In genomic region chr14:54426003-54426688, GRCm38 (mm10) we compare ENCODE assay signal across 7 mouse cellular contexts. TPM values are rescaled to one million over a fixed set of nuclear protein-coding genes. Genes with fewer than 3 reads are reported as not detected.
DNase-seq lines count a peak whose midpoint lies in the region; ATAC-seq and TF ChIP-seq lines count a peak whose summit lies in the region.

No protein-coding gene starts in this region.

- no peak for TF ChIP-seq POLR2A in thymus, adult 2 months (IDR thresholded peaks at IDR 0.05; ENCODE audit: control insufficient read depth, extremely low read depth, insufficient read depth, low read length, poor library complexity)

- intact Hi-C loops in gastrocnemius, postnatal 14 days (cut with DNase I; ENCODE audit: low total_unique reads) = no loop called here

- H3K36me3 ChIP-seq in thymus, adult 2 months (ENCODE audit: control insufficient read depth, insufficient read depth, low read length) = no peaks in the 10 kb centered on the region
- H3K36me3 ChIP-seq in forebrain, embryonic 11.5 days (ENCODE audit: control insufficient read depth, insufficient read depth, low read length) = no peaks in the 10 kb centered on the region
- H3K36me3 ChIP-seq in liver, embryonic 12.5 days = peaks cover 19% of the 10 kb centered on the region
- H3K36me3 ChIP-seq in stomach, postnatal 0 days (ENCODE audit: control insufficient read depth, insufficient read depth, low read length) = no peaks in the 10 kb centered on the region

- WGBS in thymus, adult 2 months = 28% methylated on average over 14 of the region's 14 CpGs
- 34% methylated on average over 14 of the region's 14 CpGs for WGBS in forebrain, embryonic 11.5 days
- 28% methylated on average over 14 of the region's 14 CpGs for WGBS in liver, embryonic 12.5 days (ENCODE audit: insufficient replicate concordance)
- 32% methylated on average over 14 of the region's 14 CpGs for WGBS in stomach, postnatal 0 days

- peaks cover 7% of the 10 kb centered on the region for H3K4me1 ChIP-seq in thymus, adult 2 months (replicated peaks; ENCODE audit: control insufficient read depth, insufficient read depth, low read length)
- peaks cover 11% of the 10 kb centered on the region for H3K4me1 ChIP-seq in forebrain, embryonic 11.5 days (replicated peaks; ENCODE audit: control insufficient read depth, insufficient read depth, low read length)
- H3K4me1 ChIP-seq in liver, embryonic 12.5 days = peaks cover 69% of the 10 kb centered on the region
- peaks cover 11% of the 10 kb centered on the region for H3K4me1 ChIP-seq in stomach, postnatal 0 days (replicated peaks; ENCODE audit: control insufficient read depth, insufficient read depth)

- H3K4me2 ChIP-seq in forebrain, embryonic 11.5 days (ENCODE audit: low read depth, low read length, severe bottlenecking) = peak overlapping the region; percentile 67
- peak overlapping the region; percentile 86 for H3K4me2 ChIP-seq in liver, embryonic 12.5 days
- H3K4me2 ChIP-seq in stomach, postnatal 0 days (replicated peaks; ENCODE audit: low read depth) = peak overlapping the region; percentile 71

- peak overlapping the region; percentile 90 for H3K9ac ChIP-seq in forebrain, embryonic 11.5 days (ENCODE audit: low read length)
- peak overlapping the region; percentile 84 for H3K9ac ChIP-seq in liver, embryonic 12.5 days
- H3K9ac ChIP-seq in stomach, postnatal 0 days (ENCODE audit: low read length) = peak overlapping the region; percentile 91

- H3K27ac ChIP-seq in thymus, adult 2 months (ENCODE audit: control insufficient read depth, insufficient read depth, low read length) = peak overlapping the region; percentile 63
- peak overlapping the region; percentile 75 for H3K27ac ChIP-seq in forebrain, embryonic 11.5 days (ENCODE audit: low read depth, low read length)
- peak overlapping the region; percentile 88 for H3K27ac ChIP-seq in liver, embryonic 12.5 days
- peak overlapping the region; percentile 88 for H3K27ac ChIP-seq in stomach, postnatal 0 days (replicated peaks)

- H3K4me3 ChIP-seq in thymus, adult 2 months (ENCODE audit: control insufficient read depth, insufficient read depth, low read length) = peak overlapping the region; percentile 56
- peak overlapping the region; percentile 88 for H3K4me3 ChIP-seq in forebrain, embryonic 11.5 days (ENCODE audit: low read depth, low read length)
- peak overlapping the region; percentile 86 for H3K4me3 ChIP-seq in liver, embryonic 12.5 days
- H3K4me3 ChIP-seq in stomach, postnatal 0 days (ENCODE audit: low read depth, low read length) = peak overlapping the region; percentile 95

- no peaks in the 10 kb centered on the region for H3K27me3 ChIP-seq in thymus, adult 2 months (ENCODE audit: control insufficient read depth, insufficient read depth, low read length)
- no peaks in the 10 kb centered on the region for H3K27me3 ChIP-seq in forebrain, embryonic 11.5 days (ENCODE audit: control insufficient read depth, insufficient read depth, low read length)
- peaks cover 17% of the 10 kb centered on the region for H3K27me3 ChIP-seq in liver, embryonic 12.5 days (replicated peaks)
- H3K27me3 ChIP-seq in stomach, postnatal 0 days (ENCODE audit: control insufficient read depth, insufficient read depth, low read length) = no peaks in the 10 kb centered on the region

- no peak for TF ChIP-seq CTCF in thymus, adult 2 months (IDR thresholded peaks at IDR 0.05; ENCODE audit: borderline replicate concordance, control insufficient read depth, extremely low read depth, insufficient read depth, low read length, poor library complexity)
- no peak for TF ChIP-seq CTCF in stomach, postnatal 0 days (IDR thresholded peaks at IDR 0.05; ENCODE audit: low read depth)

- no peaks in the 10 kb centered on the region for H3K9me3 ChIP-seq in forebrain, embryonic 11.5 days (ENCODE audit: control insufficient read depth, low read length)
- H3K9me3 ChIP-seq in liver, embryonic 12.5 days (replicated peaks) = no peaks in the 10 kb centered on the region
- no peaks in the 10 kb centered on the region for H3K9me3 ChIP-seq in stomach, postnatal 0 days (ENCODE audit: control insufficient read depth, low read length)

- no peak for DNase-seq in thymus, adult 2 months
- no peak for DNase-seq in thymus, adult 18-20 months
- DNase-seq in forebrain, embryonic 11.5 days (ENCODE audit: low spot score) = no peak
- DNase-seq in stomach, postnatal 0 days (ENCODE audit: low spot score) = no peak
- DNase-seq in gastrocnemius, postnatal 14 days = no peak
- no peak for DNase-seq in adrenal gland, adult 8-10 months

- TF ChIP-seq EP300 in stomach, postnatal 0 days (optimal IDR thresholded peaks at IDR 0.05) = no peak

- ATAC-seq in forebrain, embryonic 11.5 days (replicated peaks; ENCODE audit: low FRiP score) = no peak
- ATAC-seq in liver, embryonic 12.5 days = no peak
- ATAC-seq in stomach, postnatal 0 days (ENCODE audit: low FRiP score, low TSS enrichment) = no peak

RNA-seq across cellular contexts. Expression of gene Mrpl52, which starts 0.6 kb away (rescaled TPM):
- polyA plus RNA-seq in thymus, adult 2 months (2012; rRNA removed) = 211 and 214 TPM in 2 replicates
- 220 and 221 TPM in 2 replicates for polyA plus RNA-seq in forebrain, embryonic 11.5 days (2014; fragmentation: Nextera tagmentation; extraction: Ambion mirVana)
- polyA plus RNA-seq in liver, embryonic 12.5 days (2016; fragmentation: Nextera tagmentation; extraction: Ambion mirVana) = 269 and 282 TPM in 2 replicates
- 312 and 339 TPM in 2 replicates for polyA plus RNA-seq in stomach, postnatal 0 days (2015; fragmentation: Nextera tagmentation; extraction: Ambion mirVana)
- total RNA-seq in gastrocnemius, postnatal 14 days (2021) = 100 to 1,000 TPM; 107 to 116 TPM
- total RNA-seq in adrenal gland, adult 8-10 months (2022) = 100 to 1,000 TPM; 179 to 219 (median 209) TPM

RNA-seq across cellular contexts. Expression of gene Mmp14, which starts 5.3 kb away (rescaled TPM):
- polyA plus RNA-seq in thymus, adult 2 months (2012; rRNA removed) = 76.5 and 89.3 TPM in 2 replicates
- polyA plus RNA-seq in forebrain, embryonic 11.5 days (2014; fragmentation: Nextera tagmentation; extraction: Ambion mirVana) = 70.7 and 71.6 TPM in 2 replicates
- 36.7 and 38.2 TPM in 2 replicates for polyA plus RNA-seq in liver, embryonic 12.5 days (2016; fragmentation: Nextera tagmentation; extraction: Ambion mirVana)
- 63.9 and 70.4 TPM in 2 replicates for polyA plus RNA-seq in stomach, postnatal 0 days (2015; fragmentation: Nextera tagmentation; extraction: Ambion mirVana)
- 10 to 100 TPM; 52.0 to 68.1 TPM for total RNA-seq in gastrocnemius, postnatal 14 days (2021)
- 10 to 100 TPM; 34.8 to 49.0 (median 44.5) TPM for total RNA-seq in adrenal gland, adult 8-10 months (2022)

RNA-seq across cellular contexts. Expression of gene Slc7a7, which starts 8.6 kb away (rescaled TPM):
- polyA plus RNA-seq in thymus, adult 2 months (2012; rRNA removed) = 24.2 and 29.3 TPM in 2 replicates
- 4.5 and 5.0 TPM in 2 replicates for polyA plus RNA-seq in forebrain, embryonic 11.5 days (2014; fragmentation: Nextera tagmentation; extraction: Ambion mirVana)
- 8.4 and 8.5 TPM in 2 replicates for polyA plus RNA-seq in liver, embryonic 12.5 days (2016; fragmentation: Nextera tagmentation; extraction: Ambion mirVana)
- 9.3 and 9.5 TPM in 2 replicates for polyA plus RNA-seq in stomach, postnatal 0 days (2015; fragmentation: Nextera tagmentation; extraction: Ambion mirVana)
- 1 to 10 TPM; 2.9 to 3.4 TPM for total RNA-seq in gastrocnemius, postnatal 14 days (2021)
- 1 to 10 TPM; 4.6 to 8.5 (median 6.4) TPM for total RNA-seq in adrenal gland, adult 8-10 months (2022)

RNA-seq across cellular contexts. Expression of gene Lrp10, which starts 37.8 kb away (rescaled TPM):
- 308 and 317 TPM in 2 replicates for polyA plus RNA-seq in thymus, adult 2 months (2012; rRNA removed)
- 28.8 and 29.9 TPM in 2 replicates for polyA plus RNA-seq in forebrain, embryonic 11.5 days (2014; fragmentation: Nextera tagmentation; extraction: Ambion mirVana)
- 31.2 and 32.9 TPM in 2 replicates for polyA plus RNA-seq in liver, embryonic 12.5 days (2016; fragmentation: Nextera tagmentation; extraction: Ambion mirVana)
- polyA plus RNA-seq in stomach, postnatal 0 days (2015; fragmentation: Nextera tagmentation; extraction: Ambion mirVana) = 59.3 and 70.0 TPM in 2 replicates
- 10 to 100 TPM; 33.5 to 37.2 TPM for total RNA-seq in gastrocnemius, postnatal 14 days (2021)
- 100 to 1,000 TPM; 119 to 147 (median 137) TPM for total RNA-seq in adrenal gland, adult 8-10 months (2022)

RNA-seq across cellular contexts. Expression of gene Rem2, which starts 49.8 kb away (rescaled TPM):
- 0.82 and 1.00 TPM in 2 replicates for polyA plus RNA-seq in thymus, adult 2 months (2012; rRNA removed)
- 18.8 and 19.8 TPM in 2 replicates for polyA plus RNA-seq in forebrain, embryonic 11.5 days (2014; fragmentation: Nextera tagmentation; extraction: Ambion mirVana)
- polyA plus RNA-seq in liver, embryonic 12.5 days (2016; fragmentation: Nextera tagmentation; extraction: Ambion mirVana) = 0.19 and 0.39 TPM in 2 replicates
- 0.47 and 0.59 TPM in 2 replicates for polyA plus RNA-seq in stomach, postnatal 0 days (2015; fragmentation: Nextera tagmentation; extraction: Ambion mirVana)
- total RNA-seq in gastrocnemius, postnatal 14 days (2021) = not detected
- 1 to 10 TPM in 1 of 4 experiments, under 1 TPM in 3; 0.25 to 1.9 (median 0.45) TPM for total RNA-seq in adrenal gland, adult 8-10 months (2022)
